Comparison of ENCODE assay signal across 10 mouse cellular contexts in the genomic region with DNA sequence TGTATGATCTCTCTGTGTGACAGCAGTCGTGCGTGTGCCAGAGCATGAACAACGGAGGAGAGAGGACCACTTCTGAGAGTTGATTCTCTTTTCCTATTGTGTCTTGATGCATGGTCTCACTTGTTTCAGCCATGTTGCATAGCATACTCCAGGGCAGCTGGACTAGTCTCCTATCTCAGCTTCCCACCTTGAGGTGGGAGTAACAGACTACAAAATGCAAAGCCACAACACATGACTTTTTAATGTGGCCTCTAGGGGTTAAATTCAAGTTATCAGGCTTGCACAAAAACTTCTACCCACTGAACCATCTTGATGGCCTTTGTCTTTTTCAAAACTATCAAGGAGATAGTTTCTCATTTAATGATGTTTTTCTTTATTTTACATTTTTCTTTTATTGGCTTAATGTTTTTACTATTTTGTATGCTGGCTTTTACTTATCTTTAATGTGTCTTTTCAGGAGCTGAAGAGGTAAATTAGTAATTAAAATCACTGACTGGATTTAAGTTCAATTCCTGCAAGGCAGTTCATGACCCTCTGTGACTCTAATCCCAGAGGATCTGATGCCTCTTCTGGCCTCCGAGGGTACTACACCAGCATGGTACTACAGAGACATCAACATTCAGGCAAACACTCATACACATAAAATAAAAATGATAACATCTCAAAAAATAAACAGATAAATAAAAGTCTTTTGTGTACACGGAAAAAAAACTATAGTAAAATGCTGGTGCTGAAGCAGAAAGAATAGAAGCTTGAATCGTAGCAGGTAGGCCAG. TPM values are rescaled to one million over a fixed set of nuclear protein-coding genes. Genes with fewer than 3 reads are reported as not detected.
A peak's percentile ranks its signal among the peaks of the same experiment; 100 is the strongest.
DNase-seq lines count a peak whose midpoint lies in the region; ATAC-seq and TF ChIP-seq lines count a peak whose summit lies in the region.
"Had no signal": no experiment of that assay in that cellular context is flagged by ENCODE, and none has a peak within 500 bp of the region (broad histone marks: within the 10 kb centered on the region; RNA-seq: fewer than 3 reads in every experiment).

No protein-coding gene starts in this region.

- WGBS in hindbrain, postnatal 0 days, result 77% methylated on average over 6 of the region's 6 CpGs
- WGBS in hindbrain, embryonic 16.5 days, result 84% methylated on average over 6 of the region's 6 CpGs

- H3K4me1 ChIP-seq in hindbrain, postnatal 0 days (ENCODE audit: insufficient read depth, low read length), result no peaks in the 10 kb centered on the region
- H3K4me1 ChIP-seq in hindbrain, embryonic 16.5 days (ENCODE audit: control insufficient read depth, insufficient read depth, low read depth, low read length), result no peaks in the 10 kb centered on the region

- H3K36me3 ChIP-seq in hindbrain, postnatal 0 days (ENCODE audit: insufficient read depth, low read length), result no peaks in the 10 kb centered on the region
- H3K36me3 ChIP-seq in hindbrain, embryonic 16.5 days (ENCODE audit: control insufficient read depth, insufficient read depth, low read length), result no peaks in the 10 kb centered on the region
- H3K36me3 ChIP-seq: heart, embryonic 13.5 days; liver, embryonic 15.5 days had no signal

- TF ChIP-seq CTCF in hindbrain, postnatal 0 days (IDR thresholded peaks at IDR 0.05; ENCODE audit: low read depth), result peak; percentile 54

- H3K4me3 ChIP-seq in hindbrain, postnatal 0 days (ENCODE audit: low read length), result no peak overlapping the region
- no peak overlapping the region for H3K4me3 ChIP-seq in hindbrain, embryonic 16.5 days (ENCODE audit: low read length)
- H3K4me3 ChIP-seq: heart, embryonic 13.5 days; liver, embryonic 15.5 days had no signal

- no peak overlapping the region for H3K27ac ChIP-seq in hindbrain, postnatal 0 days
- no peak overlapping the region for H3K27ac ChIP-seq in hindbrain, embryonic 16.5 days (ENCODE audit: low read depth, low read length)
- H3K27ac ChIP-seq: heart, embryonic 13.5 days; liver, embryonic 15.5 days had no signal

- H3K27me3 ChIP-seq in hindbrain, postnatal 0 days (ENCODE audit: insufficient read depth, low read length), result no peaks in the 10 kb centered on the region
- no peaks in the 10 kb centered on the region for H3K27me3 ChIP-seq in hindbrain, embryonic 16.5 days (replicated peaks; ENCODE audit: control insufficient read depth, insufficient read depth, low read length)
- H3K27me3 ChIP-seq: heart, embryonic 13.5 days; liver, embryonic 15.5 days had no signal

- no peak for ATAC-seq in hindbrain, postnatal 0 days
- no peak for ATAC-seq in hindbrain, embryonic 16.5 days

- no peak overlapping the region for H3K4me2 ChIP-seq in hindbrain, postnatal 0 days (ENCODE audit: low read depth, low read length)
- no peak overlapping the region for H3K4me2 ChIP-seq in hindbrain, embryonic 16.5 days (ENCODE audit: low read length)
- H3K4me2 ChIP-seq: heart, embryonic 13.5 days; liver, embryonic 15.5 days had no signal

- no peaks in the 10 kb centered on the region for H3K9me3 ChIP-seq in hindbrain, postnatal 0 days (ENCODE audit: low read length)
- H3K9me3 ChIP-seq in hindbrain, embryonic 16.5 days (ENCODE audit: control insufficient read depth, low read length), result no peaks in the 10 kb centered on the region
- H3K9me3 ChIP-seq: heart, embryonic 13.5 days; liver, embryonic 15.5 days had no signal

- no peak for DNase-seq in hindbrain, postnatal 0 days (ENCODE audit: low spot score)
- DNase-seq in thymus, postnatal 25 days, result peak; percentile 12
- no peak for DNase-seq in thymus, adult 18-20 months
- DNase-seq in kidney, postnatal 4 days, result peak; percentile 58 to 60
- DNase-seq in frontal cortex, adult 2 months (ENCODE audit: extremely low spot score in 1 of 2, low spot score in 1 of 2), result no peak
- no peak for DNase-seq in layer of hippocampus, adult 9-10 months (ENCODE audit: low spot score)
- DNase-seq: cerebellum, adult 11-12 months had no signal

- H3K9ac ChIP-seq in hindbrain, postnatal 0 days (replicated peaks; ENCODE audit: low read length), result no peak overlapping the region
- H3K9ac ChIP-seq in hindbrain, embryonic 16.5 days (ENCODE audit: low read depth, low read length), result no peak overlapping the region
- H3K9ac ChIP-seq: heart, embryonic 13.5 days; liver, embryonic 15.5 days had no signal

RNA-seq across cellular contexts. Expression of gene Sh2d4b, which starts 6.5 kb away (rescaled TPM):
- 1.8 and 2.6 TPM in 2 replicates for total RNA-seq in hindbrain, postnatal 0 days (2014; rRNA removed)
- 0.54 and 0.63 TPM in 2 replicates for polyA plus RNA-seq in hindbrain, postnatal 0 days (2015; fragmentation: Nextera tagmentation; extraction: Ambion mirVana)
- polyA plus RNA-seq in hindbrain, embryonic 16.5 days (2015; fragmentation: Nextera tagmentation; extraction: Ambion mirVana), result 0.54 and 0.69 TPM in 2 replicates
- 1.1 and 1.3 TPM in 2 replicates for polyA plus RNA-seq in frontal cortex, adult 2 months (2012; rRNA removed)

Comparison
In these comparisons a context has a peak if more than half of its experiments do, and no peak if none do; other contexts are left out.
1. DNase-seq: peak in thymus, postnatal 25 days (single experiment) and kidney, postnatal 4 days (2 of 2); none in hindbrain, postnatal 0 days (single experiment), thymus, adult 18-20 months (0 of 2), frontal cortex, adult 2 months (0 of 2) and layer of hippocampus, adult 9-10 months (single experiment).